Mouse (Mus musculus) embryo, embryonic 10 days (tissue): Measurements from ENCODE around the gene Bok.
"Not testable (repeated sequence)": the region's sequence is repeated elsewhere in the genome, so short reads cannot be mapped to it uniquely, and the experiment has no call there.

ENCODE experiments used
- DNase-seq: peaks from one replicate; pipeline ENCODE4 v3.0.0-alpha.2; 2015; ENCODE audit warnings: low spot score

Gene Bok

DNA sequence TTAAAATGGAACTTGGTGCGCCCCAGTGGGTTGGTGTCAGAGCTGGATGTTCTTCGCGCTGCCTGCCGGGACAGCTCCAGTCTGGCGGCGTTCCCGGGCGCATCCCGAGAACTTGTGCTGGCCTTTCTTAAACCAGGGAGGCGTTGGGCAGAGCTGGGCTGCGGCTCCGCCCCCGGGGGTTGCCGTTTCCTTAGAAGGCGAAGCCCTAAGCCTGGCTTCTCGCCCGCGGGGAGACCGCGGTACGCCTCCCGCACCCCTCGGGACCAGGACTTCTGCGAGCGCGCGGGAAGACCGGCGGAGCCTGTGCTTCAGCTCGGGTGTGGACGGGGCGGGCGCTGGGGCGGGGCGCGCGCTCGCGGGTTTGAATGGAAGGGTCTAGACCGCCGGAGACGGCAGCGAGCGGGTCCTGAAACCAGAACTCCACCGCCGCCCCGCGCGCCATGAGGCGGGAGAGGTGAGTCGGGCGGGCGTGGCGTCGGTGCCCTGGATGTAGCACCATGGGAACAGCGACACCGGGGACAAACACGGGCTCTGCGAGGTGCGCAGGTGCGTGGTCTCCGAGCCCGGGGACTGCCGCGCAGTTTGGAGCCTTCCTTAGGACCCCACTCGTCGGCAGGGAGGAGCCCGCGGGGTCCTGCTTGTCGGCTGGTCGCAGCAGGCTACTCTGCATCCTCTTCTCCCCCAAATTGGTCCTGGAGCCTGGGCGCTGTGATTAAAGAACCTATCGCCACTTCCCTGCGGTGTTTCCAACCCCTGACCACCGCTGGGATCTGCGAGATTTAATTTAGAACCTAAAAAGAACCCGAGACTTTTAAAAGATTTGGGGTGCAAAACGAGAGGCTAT, at the start of gene Bok:
Gene Bok, plus strand, starts transcription at position 260 of the 844 bp plus-strand sequence.
- DNase-seq = peak; percentile 79

DNA sequence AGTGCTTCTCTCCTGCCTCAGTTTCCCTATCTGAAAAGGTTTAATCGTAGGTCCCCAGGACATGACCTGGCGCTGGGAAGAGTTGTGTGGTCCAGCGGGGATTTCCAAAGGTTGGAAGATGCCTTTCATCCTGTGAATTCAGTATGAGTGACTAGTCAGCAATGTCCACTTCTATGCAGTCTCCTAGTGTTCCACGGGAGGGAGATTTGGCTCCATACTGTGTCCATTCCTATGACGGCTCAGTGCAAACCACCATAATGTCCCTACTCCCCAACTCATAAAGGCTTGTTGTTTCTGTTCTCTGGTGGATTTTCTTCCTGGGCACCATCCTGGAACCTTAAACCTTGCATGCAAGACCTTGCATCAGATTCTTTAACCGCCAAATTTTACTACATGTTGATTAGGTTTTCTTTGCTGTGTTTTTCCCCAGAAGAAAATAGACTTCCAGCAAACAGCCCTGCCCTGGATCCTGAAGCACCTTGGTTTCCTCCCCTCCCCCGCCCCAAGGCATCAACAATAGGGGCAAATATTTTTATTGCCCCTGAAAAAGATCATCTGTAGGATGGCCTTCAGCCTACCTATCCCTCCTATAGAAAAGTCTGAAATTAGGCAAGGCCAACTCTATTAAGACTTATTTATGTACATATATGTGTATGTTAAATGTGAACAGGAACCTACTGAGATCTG, 49.1 kb upstream of the Bok start:
- peak; percentile 32 for DNase-seq

DNA sequence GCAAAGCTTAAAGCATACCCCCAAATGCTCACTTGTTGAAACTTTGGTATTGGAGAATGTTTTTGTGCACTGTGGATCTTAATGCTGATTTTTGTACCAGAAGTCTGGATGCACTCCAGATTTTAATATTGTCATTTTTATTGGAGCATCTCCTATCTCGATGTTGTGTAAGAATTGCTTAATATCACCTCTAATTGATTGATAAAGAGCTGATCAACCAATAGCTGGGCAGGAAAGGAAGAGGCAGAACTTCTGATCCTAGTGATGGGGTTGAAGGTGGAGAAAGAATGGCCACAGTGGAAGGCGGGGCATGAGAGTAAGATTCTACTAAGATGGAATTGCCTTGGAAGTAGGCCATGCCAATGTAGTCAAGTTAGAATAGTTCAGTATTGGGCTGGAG, 43.5 kb upstream of the Bok start:
- no peak for DNase-seq

DNA sequence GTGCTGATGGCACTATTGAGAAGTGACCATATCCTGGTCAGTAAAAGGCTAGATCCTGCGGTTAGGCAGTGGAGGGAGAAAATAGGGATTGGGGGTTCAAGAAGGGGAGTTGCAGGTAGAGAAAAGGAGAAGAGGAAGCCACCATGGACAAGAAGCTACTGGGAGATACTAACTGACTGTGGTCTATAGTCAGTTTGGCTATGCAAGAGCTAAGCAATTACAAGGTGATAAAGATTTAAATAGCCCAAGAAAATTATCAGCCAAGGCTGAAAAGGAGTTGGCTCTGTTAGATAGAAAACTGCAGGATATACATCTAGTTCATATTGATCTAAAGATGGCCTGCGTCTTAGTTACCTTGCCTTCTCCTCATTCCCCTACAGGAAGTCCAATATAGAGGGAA, 42.8 kb upstream of the Bok start:
- DNase-seq = no peak

DNA sequence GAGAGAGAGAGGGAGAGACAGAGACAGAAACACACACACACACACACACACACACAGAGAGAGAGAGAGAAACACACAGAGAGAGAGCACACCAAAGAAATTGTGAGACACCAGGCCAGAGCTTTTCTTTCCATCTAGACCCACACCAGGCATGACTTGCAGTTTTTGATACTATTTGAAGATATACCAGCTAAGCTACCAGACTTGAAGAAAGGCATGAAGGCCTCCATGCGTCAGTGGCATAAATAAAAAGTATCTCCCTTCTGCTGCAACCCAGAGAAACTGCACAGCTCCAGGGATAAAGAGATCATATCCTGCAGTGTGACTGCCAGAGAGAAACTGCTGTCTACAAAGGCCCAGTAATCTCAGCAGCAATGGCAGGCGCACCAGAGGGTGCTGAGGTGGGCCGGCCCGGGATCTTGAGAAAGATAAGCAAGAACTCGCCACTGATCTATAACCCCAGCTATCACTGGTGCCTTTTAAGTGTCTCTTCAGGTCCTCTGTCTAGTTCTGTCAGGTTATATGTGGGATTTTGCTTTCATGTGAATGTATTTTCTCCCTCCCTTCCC, 35.8 kb upstream of the Bok start:
- DNase-seq = no peak

DNA sequence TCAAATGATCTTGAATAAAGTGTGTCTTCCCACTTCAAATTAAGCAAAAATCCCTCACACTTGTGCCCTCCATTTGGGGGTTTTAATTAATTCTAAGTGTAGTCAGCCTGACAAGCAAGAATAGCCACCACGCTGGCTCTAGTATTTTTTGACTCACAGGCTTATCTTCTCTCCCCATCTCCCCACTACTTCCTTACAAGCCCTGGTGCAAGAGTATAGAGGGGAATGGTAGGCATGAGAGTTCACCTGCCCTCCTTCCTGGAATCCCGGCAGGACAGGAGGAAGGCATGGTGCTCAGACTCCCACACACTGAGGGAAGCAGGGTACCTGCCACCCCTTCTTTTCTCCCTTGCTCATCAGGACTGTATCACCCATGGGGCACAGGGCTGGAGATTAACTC, 31.2 kb upstream of the Bok start:
- no peak for DNase-seq

DNA sequence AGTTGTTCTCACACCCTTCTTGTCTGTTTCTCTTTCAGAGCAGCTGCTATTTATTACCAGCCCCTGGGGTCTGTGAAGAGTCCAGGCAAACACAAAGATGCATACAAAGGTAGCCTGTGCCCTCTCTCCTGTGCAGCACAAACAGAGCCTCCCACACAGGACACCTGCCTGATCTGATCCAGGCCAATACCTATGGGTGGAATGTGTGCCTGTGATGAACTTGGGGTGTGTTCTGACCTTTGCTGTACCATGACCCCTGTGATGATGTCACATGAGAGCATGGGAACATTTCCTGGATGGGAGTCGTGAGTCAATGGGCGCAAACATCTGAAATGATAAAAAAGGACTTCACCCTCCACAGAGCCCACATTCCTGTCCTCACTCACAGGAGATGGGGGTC, 30.7 kb upstream of the Bok start:
- DNase-seq = no peak

DNA sequence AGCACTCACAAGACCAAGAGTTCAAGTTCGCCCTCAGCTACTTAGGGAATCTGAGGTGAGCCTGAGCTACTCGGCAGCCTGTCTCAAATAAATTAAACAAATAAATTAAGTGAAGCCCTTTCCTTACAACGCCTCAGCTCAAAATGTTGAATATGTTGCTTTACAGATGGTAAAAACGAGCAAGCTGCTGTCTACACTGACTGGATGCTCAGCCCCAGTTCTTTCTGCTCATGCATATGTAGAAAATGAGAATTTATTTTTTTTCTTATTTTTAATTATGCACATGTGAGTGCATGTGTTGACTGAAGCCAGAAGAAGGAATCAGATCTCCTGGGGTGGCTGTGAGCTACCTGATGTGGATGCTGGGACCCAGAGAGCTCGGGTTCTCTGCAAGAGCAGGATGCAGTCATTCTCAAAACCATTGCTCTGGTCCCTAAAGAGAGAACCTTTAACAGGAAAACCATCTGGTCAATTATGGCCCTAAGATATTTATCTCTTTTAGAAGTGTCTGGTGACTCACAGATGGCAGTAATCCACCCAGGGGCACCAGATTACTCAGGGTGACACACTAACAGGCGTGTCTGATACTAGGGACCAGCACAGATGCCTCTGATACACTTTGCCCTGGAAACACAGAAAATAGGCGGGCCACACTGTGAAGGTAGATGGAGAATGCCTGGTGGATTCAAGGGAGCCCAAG, 29.0 kb upstream of the Bok start:
- DNase-seq = no peak

DNA sequence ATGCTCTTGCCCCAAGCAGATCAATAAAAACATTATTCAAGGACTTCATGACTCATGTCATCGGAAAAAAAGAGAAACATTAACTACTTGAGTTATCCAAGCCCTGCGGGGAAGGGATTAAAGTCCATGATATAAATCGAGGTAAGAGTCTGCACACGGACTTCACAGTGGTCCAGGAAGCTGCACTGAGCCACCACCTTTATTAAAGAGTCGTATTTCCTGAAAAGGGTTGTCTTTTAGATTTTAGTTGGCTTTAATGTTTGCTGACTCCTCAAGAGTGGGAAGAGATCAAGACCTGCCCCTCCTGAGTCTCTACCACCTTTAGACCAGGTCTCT, 28.5 kb upstream of the Bok start:
- DNase-seq = no peak

DNA sequence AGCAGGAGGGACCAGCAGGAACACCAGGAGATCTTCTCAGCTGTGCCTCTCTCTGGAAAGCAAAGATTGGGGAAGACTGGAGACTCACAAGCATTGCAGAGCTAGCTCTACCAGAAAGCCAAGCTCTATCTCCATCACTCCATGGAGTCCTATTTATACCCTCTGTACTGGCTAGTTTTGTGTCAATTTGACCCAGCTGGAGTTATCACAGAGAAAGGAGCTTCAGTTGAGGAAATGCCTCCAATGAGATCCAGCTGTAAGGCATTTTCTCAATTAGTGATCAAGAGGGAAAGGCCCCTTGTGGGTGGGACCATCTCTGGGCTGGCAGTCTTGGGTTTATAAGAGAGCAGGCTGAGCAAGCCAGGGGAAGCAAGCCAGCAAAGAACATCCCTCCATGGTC, 26.9 kb upstream of the Bok start, which contains the start of gene Stk25:
Gene Stk25, minus strand, starts transcription at position 101 of the 400 bp plus-strand sequence.
- not testable (repeated sequence) for DNase-seq

DNA sequence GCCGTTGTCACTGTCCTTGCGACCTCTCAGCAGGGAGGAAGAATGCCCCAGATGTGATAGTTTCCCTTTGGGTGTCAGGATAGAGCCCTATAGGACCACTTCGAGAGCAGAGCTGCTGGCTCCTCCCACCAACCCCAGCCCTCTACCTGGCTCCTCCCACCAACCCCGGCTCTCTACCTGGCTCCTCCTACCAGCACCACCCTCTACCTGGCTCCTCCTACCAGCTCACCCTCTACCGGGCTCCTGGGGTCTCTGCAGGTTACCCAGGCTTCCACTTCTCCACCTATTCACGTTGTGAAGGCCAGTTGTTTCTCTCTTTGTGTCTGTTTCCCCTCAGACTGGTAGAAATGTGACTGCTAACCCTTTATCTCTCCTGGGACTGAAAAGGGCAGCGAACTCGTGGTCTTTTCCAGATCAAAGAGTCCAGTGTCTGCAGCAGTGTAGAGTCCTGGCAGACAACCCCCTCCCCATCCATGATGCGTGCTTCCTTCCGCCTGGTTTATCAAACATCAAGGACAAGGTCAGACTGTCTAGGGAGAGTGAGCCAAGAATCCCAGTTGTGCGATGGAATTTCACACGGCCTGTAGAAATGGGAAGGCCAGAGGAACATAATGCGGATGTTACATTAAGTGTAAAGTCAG, 17.6 kb upstream of the Bok start:
- DNase-seq = peak; percentile 35

DNA sequence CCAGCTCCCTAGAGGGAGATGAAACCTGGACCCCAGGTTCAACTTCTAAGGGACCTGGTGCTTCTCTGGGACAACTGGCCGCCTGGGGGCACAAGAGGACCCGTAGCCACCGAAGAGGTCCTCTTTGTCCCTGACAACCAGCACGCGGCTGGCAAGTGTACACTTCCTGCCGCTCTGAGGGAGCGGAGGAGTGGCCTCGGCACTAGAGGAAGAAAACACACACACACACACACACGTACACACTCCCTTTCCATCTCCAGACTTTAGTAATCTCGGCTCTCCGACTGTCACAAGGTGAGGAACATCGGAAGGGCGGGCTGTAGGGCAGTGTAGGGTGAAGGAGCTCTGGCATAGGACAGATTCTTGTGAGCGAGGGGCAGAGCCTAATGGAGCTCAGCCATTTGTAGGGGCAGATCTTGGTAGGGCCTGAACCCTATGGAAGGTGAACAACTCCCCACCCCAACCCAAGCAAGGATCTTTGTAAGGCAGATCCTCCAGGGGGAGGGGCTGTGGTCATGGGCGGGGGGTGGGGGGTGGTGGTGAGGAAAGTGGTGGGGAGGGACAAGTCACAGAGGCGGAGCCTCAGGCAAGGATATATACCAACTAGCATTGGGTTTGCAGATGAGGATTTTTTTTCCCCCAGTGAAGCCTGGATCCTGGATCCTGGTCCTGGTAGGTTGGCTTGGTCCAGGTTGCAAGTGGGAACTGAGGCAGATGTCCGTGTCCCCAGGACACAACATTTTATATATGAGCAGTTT, 16.5 kb upstream of the Bok start:
- peak; percentile 89 for DNase-seq

DNA sequence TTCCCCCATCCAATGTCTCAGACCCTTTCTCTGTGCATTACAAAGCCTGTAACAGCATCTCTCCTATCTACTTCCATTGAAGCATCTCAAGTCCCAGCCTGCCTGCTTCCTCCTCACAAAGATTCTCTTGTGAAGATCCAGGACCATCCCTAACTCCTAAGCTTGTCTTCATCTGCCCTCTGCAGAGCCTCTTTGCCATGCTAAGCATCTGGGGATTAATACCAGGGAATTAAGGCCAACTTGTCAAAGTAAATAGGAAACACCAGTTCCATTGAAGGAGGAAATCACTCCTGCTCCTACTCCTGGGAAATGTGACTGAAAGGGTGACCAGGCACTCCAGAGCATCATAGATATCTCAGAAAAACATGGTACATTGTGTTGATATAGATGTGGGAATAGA, 15.5 kb upstream of the Bok start:
- no peak for DNase-seq

DNA sequence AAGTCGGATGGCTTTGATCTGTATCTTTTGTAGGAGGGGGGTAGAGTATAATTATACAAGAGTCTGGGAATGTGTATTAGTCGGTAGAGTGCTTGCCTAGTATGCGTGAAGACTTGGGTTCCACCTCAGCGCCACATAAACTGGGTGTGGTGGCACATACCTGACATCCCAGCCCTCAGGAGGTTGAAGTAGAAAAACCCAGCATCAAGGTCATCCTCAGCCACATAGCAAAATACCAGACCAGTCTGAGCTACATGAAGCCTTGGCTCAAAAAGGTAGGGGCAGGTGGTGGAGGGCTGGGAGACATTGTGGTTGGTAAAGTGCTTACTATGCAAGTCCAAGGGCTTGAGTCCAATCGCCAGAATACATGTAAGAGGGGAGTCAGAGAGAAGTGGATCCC, 12.8 kb upstream of the Bok start:
- no peak for DNase-seq

DNA sequence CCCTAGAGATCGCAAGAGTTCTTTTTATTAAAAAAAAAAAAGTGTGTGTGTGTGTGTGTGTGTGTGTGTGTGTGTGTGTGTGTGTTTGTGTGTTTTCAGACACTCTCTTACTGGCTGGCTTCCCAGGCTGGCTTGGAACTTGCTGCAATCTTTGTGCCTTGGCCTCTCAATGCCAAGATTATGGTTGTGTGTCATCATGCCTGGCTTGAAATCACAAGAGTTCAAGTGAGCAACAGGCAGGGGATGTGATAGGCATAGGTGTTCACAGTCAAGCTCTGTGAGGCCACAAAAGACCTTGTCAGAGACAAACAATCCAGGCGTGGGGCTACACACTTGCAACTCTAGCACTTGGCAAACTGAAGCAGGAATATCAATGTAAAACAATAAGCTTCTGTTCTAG, 7.1 kb upstream of the Bok start:
- DNase-seq = no peak

DNA sequence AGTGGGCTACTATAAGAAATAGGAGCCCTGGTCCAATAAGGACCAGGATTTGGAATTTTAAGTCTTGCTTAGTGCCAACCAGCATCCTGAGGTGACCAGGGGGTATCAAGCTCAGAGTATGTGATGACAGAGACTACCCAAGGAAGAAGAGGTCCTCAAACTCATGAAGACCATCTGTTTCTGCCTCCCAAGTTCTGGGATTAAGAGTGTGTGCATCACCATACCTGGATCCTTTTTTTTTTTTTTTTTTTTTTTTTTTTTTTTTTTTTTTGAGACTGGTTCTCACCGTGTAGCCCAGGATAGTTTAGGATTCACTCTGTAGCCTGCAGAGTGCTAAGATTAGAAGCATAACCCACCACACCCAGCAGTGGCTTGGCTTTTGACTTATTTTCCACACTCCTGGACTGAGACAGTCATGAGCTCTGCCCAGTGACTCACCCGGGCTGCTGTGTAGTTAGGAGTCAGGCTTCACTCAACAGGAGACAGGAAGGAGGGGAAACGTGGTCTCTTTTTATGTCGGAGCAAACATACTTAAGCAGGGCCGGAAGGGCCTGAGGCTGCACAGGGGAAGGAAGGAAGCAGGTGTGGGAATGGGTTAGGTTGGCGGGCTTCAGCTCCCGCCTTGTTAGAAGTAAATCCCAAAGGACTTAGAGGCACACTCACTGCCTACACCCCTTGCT, 5.4 kb upstream of the Bok start:
- peak; percentile 18 for DNase-seq

DNA sequence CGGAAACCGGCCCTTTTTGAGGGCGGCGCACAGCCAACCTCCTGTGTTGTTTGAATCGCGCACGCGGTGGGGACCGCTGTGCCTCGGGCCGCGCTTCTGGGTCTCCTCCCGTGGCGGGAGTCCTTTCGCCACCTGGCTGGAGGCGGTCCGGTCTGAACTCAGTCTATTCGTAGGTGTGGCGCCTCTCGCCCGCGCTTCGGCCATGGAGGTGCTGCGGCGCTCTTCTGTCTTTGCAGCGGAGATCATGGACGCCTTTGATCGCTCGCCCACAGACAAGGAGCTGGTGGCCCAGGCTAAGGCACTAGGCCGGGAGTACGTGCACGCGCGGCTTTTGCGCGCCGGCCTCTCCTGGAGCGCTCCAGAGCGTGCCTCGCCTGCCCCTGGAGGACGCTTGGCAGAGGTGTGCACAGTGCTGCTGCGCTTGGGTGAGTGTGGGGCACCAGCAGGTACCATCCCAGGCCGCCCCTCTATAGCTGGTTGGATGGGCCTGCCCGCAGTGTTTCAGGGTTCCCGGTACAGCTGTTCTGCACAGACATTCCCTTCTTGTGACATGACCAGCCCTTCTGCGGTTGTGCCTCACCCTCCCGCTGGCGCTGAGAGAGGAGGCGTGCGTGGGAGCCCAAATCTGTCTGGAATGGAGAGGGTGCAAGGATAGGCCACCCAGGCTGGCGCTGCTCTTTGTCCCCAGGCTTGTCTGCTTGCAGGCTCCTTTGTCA, 943 bp downstream of the Bok start:
- DNase-seq = peak; percentile 85

DNA sequence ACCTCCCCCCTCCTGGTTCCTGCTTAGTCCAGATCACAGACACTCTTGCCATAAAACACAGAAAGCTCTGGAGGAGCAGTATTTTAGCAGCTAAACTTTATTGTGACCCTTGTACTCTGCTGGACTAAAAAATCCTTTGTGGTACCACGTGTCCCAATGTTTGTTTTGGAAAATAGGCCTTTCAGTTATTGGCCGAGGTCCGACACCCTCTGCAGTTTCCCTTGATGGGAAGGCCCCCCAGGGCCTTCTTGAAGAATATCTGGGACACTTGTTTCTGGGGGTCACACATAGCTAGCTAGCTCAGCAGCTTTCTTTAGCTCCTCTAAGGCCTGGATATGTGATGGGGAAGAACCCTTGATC, 1.5 kb downstream of the Bok start:
- no peak for DNase-seq

DNA sequence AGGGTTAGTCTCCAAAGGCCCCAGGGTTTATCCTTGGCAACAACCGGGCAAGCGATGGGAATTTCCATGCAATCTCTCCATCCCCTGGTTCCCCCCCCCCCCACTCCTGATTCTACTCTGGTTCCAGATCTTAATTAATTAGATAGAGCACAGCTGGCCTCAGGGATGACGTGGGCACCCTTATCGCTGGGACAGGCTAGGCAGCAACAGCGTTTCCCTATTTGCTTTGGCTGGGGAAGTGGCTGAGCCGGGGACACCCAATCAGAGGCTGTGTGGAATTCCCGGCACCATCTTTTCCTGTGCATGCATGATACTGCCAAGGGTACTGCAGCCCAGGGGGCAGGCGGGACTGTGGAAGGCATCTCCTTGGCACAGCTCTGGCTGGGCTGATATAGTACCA, 2.7 kb downstream of the Bok start:
- DNase-seq = no peak

DNA sequence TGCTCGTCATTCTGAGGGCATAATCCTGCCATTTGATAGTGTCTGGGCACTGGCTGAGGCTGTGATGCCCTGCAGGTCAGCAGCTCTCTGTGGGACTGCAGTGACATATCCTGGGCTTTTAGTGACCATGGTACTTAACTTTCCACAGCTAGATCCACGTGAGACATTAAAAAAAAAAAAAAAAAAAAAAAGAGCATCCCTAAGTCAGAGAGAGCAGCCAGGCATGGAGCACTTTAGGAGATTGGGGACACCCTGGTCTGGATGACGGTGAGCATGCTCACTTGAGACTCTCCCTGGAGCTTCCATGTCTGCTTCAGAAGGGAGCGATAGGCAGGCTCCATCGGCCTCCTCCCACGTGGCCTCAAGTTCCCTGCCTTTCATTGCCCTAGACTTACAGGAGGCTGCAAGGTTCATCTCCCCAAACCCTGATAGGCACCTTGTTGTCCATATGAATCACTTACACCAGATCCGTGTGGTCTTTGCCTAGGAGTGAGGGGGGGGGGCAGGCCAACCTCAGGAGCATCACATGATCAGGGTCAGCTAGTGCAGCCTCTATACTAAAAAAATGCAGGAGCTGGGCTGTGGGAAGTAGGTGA, 4.5 kb downstream of the Bok start:
- DNase-seq = no peak
